Mouse (Mus musculus) adrenal gland, postnatal 36 days (tissue): ENCODE results near the gene Ralbp1. TPM values are rescaled to one million over a fixed set of nuclear protein-coding genes. Genes with fewer than 3 reads are reported as not detected.

Experiments
- DNase-seq, 2 experiments: peaks; one replicate each; pipeline ENCODE4 v3.0.0; 2021; ENCODE audit warnings: mixed read lengths in 1 of 2
- total RNA-seq, 2 experiments: library from RNA; stranded (reverse); gene quantifications; 2 replicates each; pipeline ENCODE4 v1.2.3; 2021

Ralbp1 gene
- total RNA-seq, 2 experiments from 2014 or later = 41.4 to 61.4 TPM

GRCm38 (mm10) chr17:65896016-65896415 is 10.4 kb upstream of the Ralbp1 start:
- DNase-seq = no peak

- no peak for DNase-seq
Measured at GRCm38 (mm10) chr17:65889476-65889875, 3.9 kb upstream of the Ralbp1 start.

GRCm38 (mm10) chr17:65886571-65886970 is 973 bp upstream of the Ralbp1 start:
- DNase-seq = no peak

DNA sequence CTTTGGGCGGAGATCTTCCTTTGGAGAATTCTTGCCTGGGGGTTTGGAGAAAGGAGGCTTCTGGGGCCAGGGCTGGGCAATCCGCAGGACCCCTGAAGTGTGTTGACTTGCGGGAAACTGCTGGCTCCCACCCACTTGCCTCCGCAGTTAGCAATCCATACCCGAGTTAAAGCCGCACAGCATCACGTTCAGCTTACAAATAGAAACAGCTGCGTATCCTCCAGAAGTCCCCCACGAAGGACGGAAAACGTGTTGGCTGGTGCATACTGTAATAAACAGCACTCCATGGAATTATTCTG is 251 bp downstream of the Ralbp1 start:
- DNase-seq = no peak

DNA sequence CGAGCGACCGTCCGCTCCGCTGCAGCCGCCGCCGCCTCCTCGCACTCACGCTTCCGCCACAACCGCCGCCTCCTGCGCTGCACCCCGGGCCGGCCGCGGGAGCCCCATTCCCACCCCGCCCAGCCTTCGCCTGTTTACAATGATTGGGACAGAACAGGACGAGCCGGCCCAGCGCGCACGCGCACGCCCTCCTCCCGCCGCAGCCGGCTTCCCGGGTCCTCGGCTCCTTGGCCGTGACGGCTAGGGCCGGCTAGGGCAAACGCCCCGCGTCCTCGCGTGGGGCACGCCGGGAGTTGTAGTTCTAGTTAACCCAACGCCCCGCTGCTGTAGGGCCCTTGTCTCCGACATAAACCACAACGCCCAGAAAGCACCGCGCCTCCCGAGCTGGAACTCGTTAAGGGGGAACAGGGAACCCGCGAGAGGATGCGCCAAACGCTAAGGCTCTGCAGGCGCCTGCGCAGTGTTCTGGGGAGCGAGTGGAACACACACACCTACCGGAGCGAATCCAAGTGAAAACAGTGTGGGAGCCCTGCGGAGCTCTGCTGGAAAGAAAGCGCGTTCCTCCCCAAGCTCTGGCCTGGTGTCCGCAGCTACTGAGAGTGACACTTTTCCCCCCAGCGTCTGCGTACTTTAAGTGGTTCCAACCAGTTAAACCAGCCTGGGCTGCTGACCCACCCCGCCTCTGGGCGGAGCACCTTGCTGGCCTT is 754 bp downstream of the Ralbp1 start:
- peak; percentile 100 for DNase-seq

GRCm38 (mm10) chr17:65884061-65884669 is 1.4 kb downstream of the Ralbp1 start:
- peak in 1 of 2 experiments; percentile 68 for DNase-seq

DNA sequence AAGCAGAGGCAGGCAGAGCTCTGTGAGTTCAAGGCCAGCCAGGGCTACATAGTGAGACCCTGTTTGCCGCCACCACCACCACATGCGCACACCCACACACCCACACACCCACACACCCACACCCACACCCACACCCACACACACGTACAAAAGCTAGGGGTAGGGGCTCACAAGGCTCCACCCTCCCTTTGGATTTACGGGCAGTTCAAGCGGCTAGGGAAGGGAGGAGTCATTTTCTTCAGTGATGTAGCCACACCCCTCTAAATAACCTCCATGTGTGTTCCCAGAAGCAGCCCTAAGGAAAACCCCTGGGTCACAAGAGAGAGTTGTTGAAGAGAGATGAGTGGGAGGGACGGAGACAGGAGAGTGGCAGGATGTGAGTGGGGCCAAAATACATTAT is 8.6 kb downstream of the Ralbp1 start:
- no peak for DNase-seq

DNA sequence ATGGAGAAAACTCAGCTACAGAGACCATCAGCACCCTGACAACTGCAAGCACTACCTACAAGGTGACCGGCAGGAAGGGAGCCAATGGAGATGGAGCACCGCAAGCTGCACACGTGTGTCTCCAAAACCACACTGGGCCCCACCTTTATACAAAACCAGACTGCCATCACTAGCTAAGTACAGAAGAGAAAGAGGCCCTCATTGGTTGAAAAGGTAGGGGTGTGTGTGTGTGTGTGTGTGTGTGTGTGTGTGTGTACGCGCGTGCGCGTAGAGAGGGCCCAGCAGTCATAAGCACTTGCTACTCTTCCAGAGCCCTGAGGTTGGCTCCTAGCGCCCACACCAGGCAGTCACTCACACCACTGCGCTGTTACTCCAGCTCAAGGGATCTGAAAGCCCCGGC is 11.8 kb downstream of the Ralbp1 start:
- no peak for DNase-seq

- DNase-seq = no peak
Measured at GRCm38 (mm10) chr17:65873156-65873555, 12.4 kb downstream of the Ralbp1 start.

DNA sequence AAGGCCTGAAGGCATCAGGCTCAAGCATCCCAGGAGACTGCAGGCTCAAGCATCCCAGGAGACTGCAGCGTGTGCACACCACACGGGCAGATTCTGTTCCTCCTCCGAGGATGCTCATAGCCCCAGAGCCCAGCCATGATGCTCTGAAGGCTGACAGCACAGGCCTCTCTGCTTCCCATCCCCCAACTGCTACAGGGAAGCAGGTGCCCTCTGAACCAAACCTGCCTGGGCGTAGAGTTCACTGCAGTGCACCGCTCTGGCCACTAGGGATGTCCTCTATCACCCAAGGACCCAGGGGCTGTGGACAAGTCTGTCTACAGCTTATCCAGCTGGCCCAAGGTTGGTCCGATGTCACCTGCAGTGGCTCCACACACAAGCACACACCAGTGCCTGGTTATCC is 12.9 kb downstream of the Ralbp1 start:
- DNase-seq = peak; percentile 29 to 39

- DNase-seq = no peak
Measured at GRCm38 (mm10) chr17:65872051-65872450, 13.5 kb downstream of the Ralbp1 start.

DNA sequence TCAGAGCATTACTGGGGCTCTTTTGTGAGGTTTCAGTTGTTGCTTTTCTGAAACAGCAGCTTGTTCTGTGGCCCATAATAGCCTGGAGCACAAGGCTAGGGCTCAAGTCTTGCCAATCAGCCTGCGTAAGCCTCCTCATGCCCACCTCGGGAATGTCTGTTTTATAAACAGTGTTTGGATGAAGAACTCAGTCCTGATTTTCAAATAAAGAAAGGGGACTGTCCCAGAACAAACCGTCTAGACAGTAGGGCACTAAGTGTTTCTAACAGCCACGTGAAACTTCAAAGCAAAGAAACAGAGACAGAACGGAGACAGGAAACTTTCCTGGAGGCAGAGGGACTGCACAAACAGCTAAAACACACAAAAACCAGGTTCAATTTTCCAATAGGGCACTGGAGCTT is 14.0 kb downstream of the Ralbp1 start:
- DNase-seq = no peak

DNA sequence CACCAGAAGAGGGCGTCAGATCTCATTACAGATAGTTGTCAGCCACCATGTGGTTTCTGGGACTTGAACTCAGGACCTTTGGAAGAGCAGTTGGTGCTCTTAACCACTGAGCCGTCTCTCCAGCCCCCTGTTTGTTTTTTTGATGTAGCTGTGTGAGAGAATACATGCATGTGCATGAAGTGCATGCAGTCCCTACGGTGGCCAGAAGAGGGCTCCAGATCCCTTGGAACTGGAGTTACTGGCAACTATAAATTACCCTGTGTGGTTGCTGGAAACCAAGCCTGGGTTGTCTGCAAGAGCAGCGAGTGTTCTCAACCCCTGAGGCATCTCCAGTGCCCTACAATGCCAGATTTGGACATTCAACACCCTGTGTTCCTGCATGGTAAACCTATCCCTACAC is 15.5 kb downstream of the Ralbp1 start:
- peak; percentile 83 to 84 for DNase-seq

DNA sequence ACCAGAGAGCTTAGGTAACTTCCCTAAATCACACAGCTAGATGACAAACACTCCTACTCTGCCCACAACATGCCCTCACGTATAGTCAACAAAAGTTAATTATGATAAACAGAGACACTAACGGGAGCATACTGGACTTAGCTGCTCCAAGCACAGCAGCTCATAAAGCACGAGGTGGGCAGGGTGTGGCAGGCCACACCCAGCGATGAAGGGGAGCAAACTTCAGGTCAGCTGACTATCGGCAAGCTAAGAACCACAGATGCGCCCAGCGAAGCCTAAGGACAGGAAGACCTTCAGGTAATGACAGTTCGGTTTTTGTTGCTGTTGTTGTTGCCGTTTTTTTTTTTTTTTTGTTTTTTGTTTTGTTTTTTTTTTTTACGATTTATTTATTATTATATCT is 15.9 kb downstream of the Ralbp1 start:
- DNase-seq = no peak

DNA sequence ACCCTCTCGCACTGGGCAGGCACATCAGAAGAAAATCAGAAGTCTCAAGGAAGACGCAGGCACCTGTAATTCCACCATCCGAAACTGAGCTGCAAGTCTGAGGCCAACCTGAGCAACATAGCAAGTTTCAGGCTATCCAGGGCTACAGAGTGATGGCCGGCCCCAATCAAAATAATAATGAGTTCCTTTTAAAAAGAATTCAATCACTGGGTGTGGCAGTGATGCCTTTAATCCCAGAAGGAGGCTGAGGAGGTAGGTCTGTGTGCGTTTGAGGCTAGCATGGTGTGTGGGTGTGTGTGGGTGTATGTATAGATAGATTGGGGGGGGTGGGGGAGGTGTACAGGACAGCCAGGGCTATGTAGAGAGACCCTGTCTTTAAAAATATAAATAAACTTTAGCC is 17.6 kb downstream of the Ralbp1 start:
- DNase-seq = no peak

GRCm38 (mm10) chr17:65866201-65866600 is 19.4 kb downstream of the Ralbp1 start:
- DNase-seq = no peak

GRCm38 (mm10) chr17:65865265-65865664 is 20.3 kb downstream of the Ralbp1 start:
- no peak for DNase-seq

DNA sequence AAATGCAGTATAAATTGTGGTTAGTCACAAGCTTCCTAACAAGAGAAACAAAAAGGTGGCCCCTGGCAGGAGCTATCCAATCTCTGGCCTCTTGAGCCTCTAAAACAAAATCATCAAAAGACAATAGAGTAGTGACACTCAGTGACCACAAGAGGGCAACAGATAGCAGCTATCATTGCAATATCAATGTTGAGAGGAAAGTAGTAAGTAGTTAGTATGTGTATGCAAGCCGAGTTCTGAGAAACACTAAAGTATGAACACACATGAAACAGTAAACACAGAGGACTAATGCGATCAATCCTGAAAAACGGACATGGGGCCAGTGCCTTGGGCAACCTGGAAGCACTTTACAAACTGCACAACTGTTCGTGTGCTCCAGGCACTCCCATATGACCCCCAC is 20.9 kb downstream of the Ralbp1 start:
- no peak for DNase-seq

- DNase-seq = no peak
Measured at GRCm38 (mm10) chr17:65863830-65864229, 21.8 kb downstream of the Ralbp1 start.

DNA sequence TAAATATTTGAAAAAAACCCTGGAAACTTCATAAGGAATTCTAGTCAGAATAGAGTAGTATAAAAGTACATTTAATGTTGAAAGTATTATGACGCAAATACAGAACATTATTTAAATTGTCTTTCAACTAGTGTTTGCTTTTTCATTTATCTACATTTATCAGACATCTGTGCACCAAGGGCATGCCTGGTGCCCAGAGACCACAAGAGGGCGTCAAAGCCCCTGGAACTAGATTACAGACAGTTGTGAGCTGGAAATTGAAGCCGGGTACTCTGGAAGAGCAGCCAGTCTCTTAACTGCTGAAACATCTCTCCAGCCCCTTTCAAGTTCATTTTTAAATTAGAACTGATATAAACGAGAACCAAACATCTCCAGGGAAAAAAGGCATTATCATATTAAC is 23.0 kb downstream of the Ralbp1 start:
- DNase-seq = peak; percentile 37 to 53

DNA sequence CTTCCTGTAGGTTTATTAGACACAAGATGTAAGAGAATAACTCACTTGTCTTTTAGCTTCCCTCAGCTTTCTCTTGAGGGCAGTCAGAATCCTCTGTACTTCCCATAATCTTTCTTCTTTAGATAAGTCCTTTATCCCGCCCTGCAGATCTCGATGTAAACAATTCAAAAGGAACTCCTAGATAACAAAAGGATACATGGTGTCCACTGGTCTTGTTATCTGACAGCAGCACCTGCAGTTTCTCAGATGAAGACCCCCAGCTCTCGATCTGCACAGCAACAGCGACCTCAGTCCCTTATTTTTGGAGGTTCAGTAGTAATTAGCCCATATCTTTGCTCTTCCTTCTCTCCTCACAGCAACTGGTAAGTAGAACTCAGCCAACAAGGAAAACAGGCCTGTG is 28.0 kb downstream of the Ralbp1 start:
- DNase-seq = no peak

DNA sequence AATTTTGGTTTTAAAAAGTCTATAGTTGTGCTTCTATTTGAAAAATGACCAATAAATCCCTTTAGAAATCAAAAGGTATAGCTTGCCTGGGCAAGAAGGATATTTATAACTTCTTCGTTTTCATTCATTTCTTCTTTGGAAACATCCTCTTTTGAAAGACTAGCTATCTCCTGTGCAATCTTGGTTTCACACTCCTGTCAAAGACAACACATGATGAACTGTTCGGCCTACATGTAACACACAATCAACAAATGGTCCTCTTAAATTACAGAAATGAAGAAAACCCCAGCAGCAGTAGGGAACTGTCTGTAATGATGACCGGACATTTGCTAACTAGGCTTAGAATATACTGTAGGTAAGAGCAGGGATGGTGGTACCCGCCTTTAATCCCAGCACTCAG is 31.6 kb downstream of the Ralbp1 start:
- DNase-seq = no peak

DNA sequence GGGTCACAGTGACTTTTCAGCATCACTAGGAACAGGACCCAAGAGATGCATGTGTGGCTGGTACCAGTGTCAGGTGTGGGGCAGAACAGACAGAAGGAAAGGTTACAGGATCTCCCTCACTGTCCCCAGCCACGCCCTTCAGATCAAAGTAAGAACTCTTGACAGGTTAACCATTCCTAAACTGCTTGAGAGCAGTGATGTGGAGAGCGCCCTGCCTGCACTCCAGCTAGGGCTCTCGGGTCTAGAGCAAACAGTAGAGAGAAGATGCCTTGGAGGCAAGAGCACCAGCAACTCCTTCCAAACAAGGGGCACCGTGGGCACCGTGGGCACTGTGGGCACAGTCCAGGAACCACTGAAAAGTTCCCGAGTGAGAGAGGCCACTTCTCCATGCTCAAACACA is 32.3 kb downstream of the Ralbp1 start:
- no peak for DNase-seq

DNA sequence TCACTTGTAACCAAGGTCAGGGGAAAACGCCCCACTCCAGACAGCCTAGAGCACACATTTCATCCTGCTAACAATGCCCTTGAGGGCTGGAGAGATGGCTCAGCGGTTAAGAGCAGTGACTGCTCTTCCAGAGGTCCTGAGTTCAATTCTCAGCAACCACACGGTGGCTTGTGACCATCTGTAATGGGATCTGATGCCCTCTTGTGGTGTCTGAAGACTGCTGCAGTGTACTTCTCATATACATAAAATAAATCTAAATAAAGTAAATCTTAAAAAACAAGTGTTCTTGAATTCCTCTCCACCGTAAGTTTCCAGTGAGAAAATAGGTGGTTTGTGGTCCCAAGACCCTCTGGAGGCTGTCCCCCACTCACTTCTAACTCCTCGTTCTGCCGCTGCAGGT is 33.8 kb downstream of the Ralbp1 start:
- no peak for DNase-seq
